Mouse (Mus musculus): ENCODE measurements at regions not wholly inside any gene's neighbourhood (a gene's known extent, or its start where the extent isn't known, plus 50 kb on each side); places are given as distances from the start of the nearest gene placed in this dataset.

GRCm38 (mm10) chr10:96545312-96545711 lies 71.5 kb upstream of the Btg1 start:
- TF ChIP-seq CTCF (IDR thresholded peaks at IDR 0.05; ENCODE audit: low read depth, low read length) (no peak), GATA1 (IDR thresholded peaks at IDR 0.05; ENCODE audit: borderline replicate concordance, low read length) (no peak)
